Mouse (Mus musculus) A20 (cell line): ENCODE results near the gene Celf2.

Source experiments
- DNase-seq: peaks from one replicate; pipeline ENCODE4 v3.0.0-alpha.2; 2011; ENCODE audit warnings: low read depth, low spot score

Gene Celf2

DNA sequence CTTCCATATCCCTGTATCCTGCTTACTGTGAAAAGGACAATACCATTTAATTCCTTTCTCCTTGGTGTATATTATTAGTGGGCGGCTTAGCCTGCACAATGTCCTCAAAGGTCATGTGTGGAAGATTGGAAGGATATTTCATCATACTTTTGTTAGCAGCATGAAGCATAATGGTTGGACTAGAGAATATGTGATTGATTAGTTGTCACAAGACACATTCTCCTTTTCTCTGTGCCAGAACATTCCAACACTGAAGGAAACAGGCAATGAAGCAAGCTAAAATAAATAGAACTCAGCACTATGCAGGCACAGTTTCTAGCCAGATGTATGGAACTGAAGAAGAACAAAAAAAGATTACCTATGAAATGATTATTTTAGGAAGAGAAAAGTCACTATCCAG lies 482.6 kb downstream of the Celf2 start:
- DNase-seq = no peak

DNA sequence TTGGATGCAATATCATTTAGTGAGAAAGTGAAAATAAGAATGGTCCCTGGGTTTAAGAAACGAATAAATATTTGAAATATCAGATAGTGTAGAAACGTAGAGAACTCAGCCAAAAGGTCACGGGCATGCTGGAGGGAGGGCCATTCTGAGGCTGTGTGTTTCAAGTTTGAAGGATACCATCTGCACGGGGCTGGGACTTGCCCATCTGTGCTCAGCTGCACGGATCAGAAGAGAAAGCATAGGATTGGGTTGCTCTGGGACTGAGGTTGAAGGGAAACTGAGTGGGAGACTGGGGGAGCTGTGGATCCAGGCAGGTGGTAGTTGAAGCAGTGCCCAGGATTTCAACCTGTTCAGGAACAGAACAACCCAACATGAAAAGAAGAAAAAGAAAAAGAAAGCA lies 483.8 kb downstream of the Celf2 start:
- no peak for DNase-seq

DNA sequence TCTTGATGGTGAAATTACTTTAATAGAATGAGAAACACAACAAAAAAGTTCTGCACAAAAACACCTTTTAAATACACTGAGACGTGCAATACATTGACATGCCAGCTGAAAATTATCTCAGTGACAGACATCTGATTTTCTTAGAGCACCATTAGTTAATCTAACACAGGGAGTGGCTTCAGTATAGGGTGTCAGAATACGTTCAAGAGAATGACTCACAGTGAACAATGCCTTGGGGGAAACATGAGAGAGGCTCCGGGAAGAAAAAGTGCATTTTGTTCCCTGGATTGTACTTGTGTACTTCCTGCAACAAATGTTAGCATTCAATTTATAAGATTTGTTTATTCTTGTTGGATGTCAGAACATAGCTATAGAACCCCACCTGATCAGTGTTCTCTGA lies 487.2 kb downstream of the Celf2 start:
- no peak for DNase-seq

DNA sequence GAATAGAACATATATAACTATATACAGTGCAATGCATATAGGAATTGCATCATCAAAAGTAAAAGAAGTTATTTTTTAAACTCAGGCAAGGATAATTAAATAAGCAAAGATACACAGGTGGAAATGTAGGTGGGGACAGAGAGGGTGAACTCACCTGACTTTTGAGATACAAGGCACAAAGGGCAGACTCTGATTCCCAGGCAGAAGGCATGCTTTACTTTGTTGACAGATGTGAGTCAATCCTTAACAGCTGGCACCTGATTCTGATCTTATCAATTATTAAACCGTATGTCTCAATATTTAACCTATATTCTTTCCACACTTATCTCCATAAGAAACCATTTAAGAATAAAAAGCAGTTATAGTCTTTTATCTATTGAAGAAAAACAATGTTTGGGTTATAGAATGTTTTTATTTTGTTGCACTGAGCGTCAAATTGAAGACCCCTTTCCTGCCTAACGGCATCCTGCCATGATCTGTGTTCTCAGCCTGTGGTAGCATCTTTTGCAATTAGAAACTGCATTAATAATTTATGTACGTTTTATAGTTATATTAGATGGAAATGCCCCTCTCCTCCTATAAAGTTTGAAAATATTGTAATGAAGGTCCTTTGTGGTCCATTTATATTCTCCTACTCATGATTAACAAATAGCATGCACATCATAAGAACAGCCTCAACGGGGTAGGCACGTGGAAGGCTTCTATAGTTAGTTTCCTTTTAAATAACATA lies 491.8 kb downstream of the Celf2 start:
- DNase-seq = no peak

DNA sequence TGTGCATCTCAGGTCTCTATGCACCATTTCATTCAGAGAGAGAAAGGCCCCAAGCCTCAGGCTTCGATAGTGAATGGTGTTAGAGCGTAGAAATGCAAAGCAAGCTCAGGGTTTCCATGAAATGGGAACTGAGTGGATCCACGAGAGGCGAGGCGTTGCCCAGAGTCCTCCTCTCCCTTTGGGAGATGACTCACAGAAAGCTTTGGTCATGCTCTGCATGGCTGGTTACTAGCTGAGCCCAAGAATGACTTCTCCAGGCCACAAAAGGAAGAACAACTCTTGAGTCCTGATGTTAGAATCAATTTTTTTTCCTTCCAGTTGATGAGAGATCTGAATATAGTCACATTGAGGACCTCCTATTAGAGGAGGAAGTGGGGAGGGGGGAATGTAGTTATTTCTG lies 496.2 kb downstream of the Celf2 start:
- DNase-seq = no peak

DNA sequence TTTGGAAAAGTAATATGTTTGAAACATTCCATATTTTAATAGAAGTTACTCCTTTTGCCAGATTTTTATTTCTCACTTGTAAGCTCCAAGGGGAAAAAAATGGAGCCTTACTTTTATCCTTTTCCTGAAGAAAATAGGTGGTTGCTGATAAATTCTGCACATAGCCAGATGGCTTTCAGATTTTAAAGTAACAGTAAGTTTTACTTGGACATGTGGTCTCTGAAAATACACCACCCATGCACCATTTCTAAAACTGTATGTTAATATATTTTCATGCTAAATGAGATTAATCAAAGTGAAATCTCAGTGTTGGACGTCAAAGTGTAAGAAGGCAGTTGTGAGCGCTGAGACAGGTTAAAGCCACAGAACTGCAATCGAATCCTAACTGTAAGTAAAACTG lies 502.5 kb downstream of the Celf2 start:
- DNase-seq = no peak

DNA sequence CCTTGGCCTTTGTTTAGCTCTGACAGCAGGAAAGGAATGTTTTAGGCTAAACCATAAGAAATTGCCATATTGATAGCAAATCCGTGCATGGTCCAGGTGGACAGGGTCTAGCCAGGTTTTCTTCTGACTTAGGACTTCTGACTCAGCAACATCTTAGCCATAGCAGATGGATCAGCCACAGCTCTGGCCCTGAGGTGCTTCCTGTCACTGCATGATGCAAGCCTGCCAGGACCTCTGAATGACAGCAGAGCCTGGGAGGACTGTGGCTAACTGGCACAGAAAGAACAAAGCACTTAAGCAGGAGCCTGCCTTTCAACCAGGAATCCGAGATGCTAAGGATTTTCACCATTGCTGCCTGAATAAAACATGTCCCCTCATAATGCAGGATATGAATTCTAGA lies 507.4 kb downstream of the Celf2 start:
- DNase-seq = no peak

DNA sequence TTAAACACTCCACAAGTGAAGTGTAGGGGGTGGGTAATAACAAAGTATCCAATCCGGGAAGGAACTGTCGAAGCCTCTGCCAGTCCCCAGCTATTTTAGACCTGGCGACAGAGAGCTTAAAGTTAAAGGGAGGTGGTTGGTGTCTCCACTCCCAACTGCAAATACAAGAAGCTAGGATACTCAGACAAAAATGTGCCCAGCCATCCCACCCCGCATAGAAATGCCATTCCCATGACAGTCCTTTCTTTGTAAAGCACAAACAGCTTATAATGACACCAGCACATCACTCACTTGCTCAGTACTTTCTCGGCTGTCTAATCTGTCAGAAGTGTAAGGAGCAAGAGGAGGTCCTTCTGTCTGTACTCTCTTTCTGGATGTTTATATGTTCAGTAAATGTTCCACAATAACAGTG lies 518.3 kb downstream of the Celf2 start:
- DNase-seq = no peak

DNA sequence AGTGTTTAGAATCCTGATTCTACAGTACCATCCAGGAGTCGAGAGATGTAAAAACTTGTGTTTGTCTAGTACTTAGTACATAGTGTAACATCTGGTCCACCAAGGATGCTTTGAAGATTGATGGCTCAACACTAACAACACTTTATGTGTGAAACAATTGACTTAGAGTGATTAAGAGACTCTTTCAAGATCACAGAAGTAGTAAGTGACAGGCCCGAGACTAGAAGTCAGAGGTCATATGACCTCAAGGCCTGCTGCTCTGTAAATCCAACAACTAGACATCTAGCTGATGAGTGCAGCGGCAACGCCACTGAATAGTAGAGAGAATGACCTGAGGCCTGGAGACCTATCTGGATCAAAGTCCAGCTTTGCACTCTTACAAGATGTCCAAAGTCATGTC lies 523.7 kb downstream of the Celf2 start:
- no peak for DNase-seq

DNA sequence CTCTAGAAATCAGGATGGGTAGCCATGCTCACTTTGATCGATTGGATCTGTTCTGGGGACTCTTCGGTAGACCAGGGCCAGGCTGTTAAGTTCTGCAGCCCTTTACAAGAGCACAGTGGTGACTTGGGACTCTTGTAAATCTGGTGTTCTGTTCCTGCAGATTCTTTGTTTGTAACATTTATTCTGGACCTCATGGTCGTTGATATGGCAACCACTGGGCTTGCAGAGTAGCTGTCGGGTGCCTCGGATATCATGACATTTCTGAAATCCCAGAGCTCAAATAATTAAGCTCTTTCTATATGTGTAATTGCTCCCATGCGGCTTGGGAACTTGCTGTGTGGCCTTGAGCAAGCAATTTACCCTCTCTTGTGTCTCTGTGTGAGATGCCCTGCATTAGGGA lies 525.5 kb downstream of the Celf2 start:
- DNase-seq = no peak

DNA sequence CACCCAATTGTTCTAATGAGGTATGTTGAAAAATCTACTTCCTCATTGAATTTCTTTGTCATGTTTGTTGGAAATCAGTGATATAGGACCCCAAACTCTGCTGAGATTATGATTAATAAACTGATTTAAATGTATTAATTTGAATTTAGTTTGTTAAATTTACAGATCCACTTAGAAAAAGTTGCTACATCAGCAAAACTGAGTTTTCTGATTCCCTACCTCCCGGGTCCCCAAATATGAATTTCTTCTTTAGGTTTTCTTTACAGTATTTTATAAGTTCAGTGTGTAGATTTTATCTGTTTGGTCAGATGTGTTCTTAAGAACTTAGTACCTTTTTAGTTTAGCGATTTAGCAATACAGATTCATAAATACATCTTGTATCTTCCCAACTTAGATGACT lies 533.1 kb downstream of the Celf2 start:
- DNase-seq = no peak

DNA sequence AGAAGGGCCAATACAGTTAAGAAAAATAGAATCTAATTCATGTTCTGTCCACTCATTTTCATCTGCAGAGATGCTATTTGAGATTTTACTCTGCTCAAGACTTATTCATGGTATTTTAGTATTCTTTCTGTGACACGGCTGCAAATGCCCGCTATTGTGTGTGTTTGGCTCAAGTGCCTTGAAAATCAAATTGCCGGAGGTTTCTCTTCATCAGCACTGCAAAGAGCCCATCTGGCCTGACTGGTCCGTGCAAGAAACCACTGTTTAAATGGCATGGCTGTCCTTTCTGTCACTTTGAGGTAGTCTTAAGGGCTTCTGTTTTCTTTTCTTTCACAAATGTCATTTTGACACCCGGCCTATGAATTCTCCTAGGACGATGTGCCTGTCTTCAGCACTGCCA lies 540.1 kb downstream of the Celf2 start:
- DNase-seq = no peak

DNA sequence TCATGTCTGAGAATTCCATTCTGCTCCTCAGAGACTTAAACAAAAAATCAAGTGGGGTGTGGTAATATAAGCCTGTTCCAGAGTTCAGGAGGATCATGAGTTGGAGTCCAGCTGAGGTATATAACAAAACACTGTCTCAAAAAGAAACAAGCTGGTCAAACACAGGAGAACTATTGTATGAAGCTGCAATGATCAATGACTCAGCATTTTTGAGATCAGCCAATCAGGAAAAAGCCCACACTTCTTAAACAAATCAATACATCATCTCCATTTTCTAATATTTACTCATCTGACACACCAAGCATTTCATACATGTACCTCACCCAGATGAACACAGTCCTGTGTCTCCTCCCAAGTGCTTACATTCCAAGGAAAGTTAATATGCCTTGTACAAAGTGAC lies 544.1 kb downstream of the Celf2 start:
- DNase-seq = no peak

DNA sequence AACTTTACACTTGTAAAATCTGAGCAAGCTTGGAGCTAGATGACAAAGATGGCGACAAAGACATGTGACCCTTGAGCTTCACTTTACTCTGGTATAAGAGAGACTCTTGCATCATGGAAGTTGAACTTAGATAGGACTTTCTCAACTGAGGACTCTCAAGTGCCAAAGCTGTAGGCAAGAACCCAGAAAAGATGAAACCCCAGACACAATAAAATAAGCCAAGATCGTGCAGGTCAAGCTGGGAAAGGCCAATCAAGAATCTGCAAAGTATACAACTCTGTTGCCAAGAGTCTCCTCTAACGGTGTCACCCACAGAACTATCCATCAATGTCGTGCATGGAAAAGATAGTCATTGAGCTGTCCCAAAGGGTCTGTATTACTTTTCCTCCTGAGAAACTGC lies 558.7 kb downstream of the Celf2 start:
- no peak for DNase-seq

DNA sequence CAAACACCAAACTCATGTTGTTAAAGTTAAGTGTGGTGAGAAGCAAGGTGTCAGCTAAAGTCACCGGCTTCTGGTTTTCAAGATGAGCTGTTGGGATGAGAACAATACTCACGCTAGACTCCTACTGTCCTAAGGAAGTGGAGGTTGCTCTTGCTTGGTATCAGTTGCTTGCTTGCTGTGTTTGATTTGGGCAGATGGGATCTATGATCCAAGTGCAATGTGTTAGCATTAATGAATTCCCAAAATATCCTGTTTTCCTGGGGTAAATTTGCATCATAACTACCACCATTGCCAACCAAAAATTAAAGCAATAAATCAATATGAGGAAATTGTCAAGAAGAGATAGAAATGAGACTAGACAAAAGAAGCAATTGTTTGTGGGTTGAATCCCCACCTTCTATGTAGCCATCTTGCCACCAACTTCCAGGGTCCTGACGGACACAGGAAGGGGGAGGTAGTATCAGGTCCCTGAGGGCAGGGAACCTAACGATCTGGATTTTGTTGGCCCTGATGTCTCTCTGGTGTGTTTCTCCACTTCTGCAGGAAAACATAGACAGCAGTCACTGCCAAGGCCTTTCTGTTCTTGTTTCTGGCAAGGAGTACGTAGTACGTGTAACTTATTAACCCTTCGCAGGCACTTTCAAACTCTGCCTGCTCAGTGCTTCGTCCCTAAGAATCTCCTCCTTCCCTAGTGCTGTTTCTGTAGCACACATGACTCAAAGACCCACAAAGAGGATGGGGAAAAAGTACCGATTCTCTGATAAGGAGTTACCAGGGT lies 563.5 kb downstream of the Celf2 start:
- DNase-seq = no peak

DNA sequence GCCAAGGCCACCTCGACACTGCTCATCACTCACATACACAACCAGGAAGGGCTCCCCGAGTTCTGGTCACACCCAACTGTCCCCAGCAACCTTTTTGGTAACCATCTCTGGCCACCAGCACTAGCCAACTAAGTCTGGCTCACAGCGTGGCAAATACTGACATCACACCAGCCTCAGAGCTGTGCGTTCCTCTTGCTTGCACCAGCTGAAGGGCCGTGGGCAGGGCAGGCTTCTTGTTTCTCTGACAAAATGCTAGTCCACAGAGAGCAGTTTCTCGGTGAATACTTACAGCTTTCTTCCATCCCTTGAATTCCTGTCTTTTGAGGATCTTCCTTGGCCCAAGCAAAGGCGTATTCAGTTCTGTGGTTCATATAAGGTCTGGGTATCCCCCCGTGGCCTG lies 565.7 kb downstream of the Celf2 start:
- DNase-seq = no peak

DNA sequence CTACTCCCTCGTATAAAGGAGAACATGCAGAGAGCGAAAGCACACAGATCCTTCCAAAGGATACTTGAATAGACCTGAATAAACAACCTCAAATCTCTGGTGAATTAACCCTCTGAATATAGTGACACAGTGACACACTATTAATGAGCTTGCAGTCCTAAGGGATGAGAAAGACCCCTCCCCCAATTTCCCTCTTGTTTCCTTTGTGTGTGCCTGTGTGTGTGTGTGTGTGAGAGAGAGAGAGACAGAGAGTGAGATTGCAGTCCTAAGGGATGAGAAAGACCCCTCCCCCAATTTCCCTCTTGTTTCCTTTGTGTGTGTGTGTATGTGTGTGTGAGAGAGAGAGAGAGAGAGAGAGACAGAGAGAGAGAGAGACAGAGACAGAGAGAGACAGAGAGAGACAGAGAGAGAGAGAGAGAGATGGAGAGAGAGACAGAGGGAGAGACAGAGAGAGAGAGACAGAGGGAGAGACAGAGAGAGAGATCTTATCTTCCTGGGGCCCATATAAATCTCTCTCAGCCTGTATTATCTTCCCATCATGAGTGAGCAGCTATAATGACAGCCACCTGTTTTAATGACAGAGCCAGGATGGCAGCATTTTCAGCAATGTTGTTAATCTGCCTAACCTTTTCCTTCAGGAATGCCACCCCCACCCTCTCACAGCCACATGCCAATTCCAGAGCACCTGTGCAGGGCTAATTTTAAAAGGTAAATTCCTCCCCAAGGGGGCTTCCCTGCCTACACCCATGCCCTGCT lies 566.5 kb downstream of the Celf2 start:
- no peak for DNase-seq

DNA sequence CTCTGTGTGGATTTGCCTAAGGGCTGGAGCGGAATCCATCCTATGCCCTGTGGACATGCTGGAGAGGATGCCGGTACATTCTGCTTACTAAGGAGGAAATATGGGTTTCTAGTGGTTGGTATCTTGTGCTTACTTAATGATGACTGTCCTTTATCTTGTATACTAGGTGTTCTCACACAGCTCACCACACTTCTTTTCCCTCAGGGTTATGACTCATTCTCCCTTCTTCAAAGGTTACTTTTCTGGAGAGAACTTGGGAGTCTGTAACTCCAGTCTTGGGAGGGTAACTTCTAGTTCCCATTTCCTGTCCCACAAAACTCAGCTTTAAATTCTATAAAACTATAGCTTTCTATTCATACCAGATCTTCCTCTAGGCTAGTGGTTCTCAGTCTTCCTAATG lies 570.2 kb downstream of the Celf2 start:
- DNase-seq = no peak

DNA sequence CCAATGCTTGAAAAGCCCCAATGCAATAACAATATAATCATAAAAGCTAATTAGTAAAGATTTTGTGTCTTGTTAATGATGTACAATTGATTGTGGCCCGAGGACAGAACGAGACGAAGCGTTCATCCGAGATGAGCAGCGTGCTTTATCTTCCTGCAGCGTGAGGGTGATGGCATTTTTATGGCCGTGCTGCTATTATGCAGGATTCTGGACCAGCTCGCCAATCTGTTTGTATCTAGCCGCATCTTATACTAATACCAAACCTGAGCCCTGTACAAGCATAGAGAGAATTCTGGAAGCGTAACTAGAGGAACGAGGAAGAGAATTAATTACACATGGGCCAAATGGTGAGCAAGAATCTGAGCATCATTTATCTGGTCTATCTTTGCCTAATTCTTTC lies 576.2 kb downstream of the Celf2 start:
- no peak for DNase-seq

DNA sequence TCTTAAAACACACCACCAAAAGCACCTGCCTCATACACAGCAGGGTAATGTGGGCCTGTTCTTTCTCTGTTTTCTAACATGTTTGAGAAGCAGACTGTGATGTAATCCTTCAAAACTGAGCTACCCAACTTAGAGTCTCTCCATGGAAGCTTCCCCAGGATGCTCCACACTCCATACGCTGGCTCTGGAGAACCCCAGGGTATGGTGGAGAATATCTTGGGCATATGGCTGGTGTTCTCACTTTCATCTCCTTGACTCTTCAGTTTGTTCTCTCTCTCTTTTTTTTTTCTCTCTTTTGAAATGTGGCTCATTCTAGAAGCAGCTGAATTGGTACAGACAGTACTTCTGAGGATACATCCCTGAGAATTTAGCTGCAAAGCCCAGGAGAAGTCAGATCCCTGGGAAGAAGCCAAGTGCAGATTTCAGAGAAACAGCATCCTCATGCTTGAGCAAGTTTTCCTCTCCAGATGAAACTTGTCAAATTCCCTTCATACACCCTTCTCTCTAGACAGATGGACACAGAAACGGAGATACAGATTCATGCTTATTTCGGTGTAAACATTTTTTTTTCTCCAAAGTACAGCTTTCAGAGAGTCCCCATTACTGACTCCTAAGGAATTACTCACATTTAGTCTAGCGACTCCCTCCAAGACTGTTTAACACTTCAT lies 581.5 kb downstream of the Celf2 start:
- no peak for DNase-seq

DNA sequence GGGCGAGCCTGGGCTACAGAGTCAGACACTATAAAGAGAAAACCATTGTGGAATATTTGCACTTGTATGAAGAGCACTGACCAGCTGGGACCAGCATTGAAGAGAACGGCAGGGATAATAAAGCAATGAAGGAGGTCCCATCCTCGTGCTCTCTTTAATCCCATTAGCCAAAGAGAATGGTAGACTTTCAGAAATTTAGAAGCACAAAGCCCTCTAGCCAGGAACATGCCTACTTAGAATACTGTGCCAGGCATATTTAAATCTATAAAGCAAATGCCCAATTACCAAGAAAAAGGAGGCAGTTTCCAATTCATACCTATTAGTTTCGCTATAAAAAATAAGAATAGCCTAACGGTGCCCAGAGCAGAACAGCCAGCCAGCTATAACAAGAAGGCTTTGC lies 583.9 kb downstream of the Celf2 start:
- no peak for DNase-seq
